Mouse (Mus musculus) kidney, embryonic 14.5 days (tissue): ENCODE data around the gene Cd34. TPM values are rescaled to one million over a fixed set of nuclear protein-coding genes. Genes with fewer than 3 reads are reported as not detected.

Experiments
- polyA plus RNA-seq: library from polyadenylated mRNA; unstranded; fragments of >200 nt; fragmentation: Nextera tagmentation; extraction: Ambion mirVana; gene quantifications from 2 replicates; pipeline ENCODE4 v1.2.1, GENCODE M21; 2014

The Cd34 gene
- polyA plus RNA-seq, 1 experiment from 2014 or later = 90.2 TPM

Other genes with a start within 250 kb of the Cd34 start
- 0.94 and 1.4 TPM in 2 replicates for gene Cd46, start 153.4 kb downstream of the Cd34 start, polyA plus RNA-seq
- 68.4 and 70.1 TPM in 2 replicates for gene Cr1l, start 192.8 kb downstream of the Cd34 start, polyA plus RNA-seq
- gene Cr2, start 237.9 kb downstream of the Cd34 start, polyA plus RNA-seq = 1.3 and 2.3 TPM in 2 replicates